Mouse (Mus musculus) lung, postnatal 0 days (tissue): ENCODE results near the gene Bag1.

ENCODE experiments used
- CTCF ChIP-seq: IDR thresholded peaks from 2 replicates; pipeline ENCODE4 v1.5.1; 2016; ENCODE audit warnings: antibody characterized with exemption, mild to moderate bottlenecking
- EP300 ChIP-seq: IDR thresholded peaks from 2 replicates; pipeline ENCODE4 v1.6.1; 2016; ENCODE audit warnings: antibody characterized with exemption, mild to moderate bottlenecking, control low read depth

DNA sequence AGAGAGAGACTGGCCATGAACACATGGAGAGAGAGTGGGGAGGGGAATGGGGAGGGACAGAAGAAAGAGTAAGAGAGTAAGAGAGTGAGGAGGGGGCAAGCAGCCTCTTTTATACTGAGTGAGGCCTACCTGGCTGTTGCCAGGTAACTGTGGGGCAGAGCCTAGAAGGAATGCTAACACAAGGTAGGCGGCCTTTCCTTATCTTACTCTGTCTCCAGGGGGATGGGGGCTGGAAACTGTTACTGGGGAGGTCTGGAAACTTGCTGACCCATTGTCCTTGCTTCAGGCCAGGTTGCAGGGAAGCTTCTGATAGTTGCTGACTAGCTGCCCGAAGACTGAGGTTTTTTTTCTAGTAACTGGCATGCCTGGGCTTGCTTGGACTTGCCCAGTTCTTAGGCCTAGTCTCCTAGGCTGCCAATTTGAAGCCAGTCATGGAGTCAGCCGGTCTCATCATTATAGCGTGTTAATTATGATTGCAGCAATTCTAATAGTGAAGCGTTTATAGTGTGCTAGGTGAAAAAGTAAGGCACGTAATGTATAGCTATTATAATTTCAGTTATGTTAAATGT, 49.5 kb downstream of the Bag1 start:
- TF ChIP-seq CTCF: no peak
- TF ChIP-seq EP300: no peak
